Mouse (Mus musculus): ENCODE measurements around the gene Cdh5.

DNA sequence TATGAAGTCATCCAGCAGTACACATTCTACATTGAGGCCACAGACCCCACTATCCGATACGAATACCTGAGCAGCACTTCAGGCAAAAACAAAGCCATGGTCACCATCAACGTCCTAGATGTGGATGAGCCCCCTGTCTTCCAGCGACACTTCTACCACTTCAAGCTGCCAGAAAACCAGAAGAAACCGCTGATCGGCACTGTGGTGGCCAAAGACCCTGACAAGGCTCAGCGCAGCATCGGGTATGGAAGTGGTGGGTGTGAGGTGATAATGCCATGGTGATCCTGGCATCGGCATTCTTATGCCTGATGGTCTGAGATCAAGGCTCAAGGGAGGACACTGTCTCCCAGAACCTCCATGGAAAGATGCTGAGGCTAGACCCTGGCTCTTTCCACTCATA lies 29.5 kb downstream of the Cdh5 start:
- TF ChIP-seq POLR2A (IDR thresholded peaks at IDR 0.05; ENCODE audit: insufficient read depth, low read depth, low read length) (no peak), CTCF (IDR thresholded peaks at IDR 0.05; ENCODE audit: insufficient read depth, low read depth, low read length) (no peak)
